Mouse (Mus musculus) kidney, adult 9 months (tissue): ENCODE measurements around the gene Rbm6.

Experiments used
- DNase-seq: peaks from one replicate; pipeline ENCODE4 v3.0.0; 2022

The Rbm6 gene

GRCm38 (mm10) chr9:107873137-107873536 lies at the start of gene Rbm6:
TSS of gene Rbm6 (minus strand) at chr9:107873237.
- no peak for DNase-seq

GRCm38 (mm10) chr9:107919441-107919840 lies 46.4 kb upstream of the Rbm6 start:
- no peak for DNase-seq

- DNase-seq = no peak
Observed at GRCm38 (mm10) chr9:107918884-107919283, 45.8 kb upstream of the Rbm6 start.

GRCm38 (mm10) chr9:107917895-107918608 lies 45.0 kb upstream of the Rbm6 start:
- no peak for DNase-seq

- no peak for DNase-seq
Observed at GRCm38 (mm10) chr9:107914764-107915420, 41.9 kb upstream of the Rbm6 start.

GRCm38 (mm10) chr9:107910025-107910769 lies 37.2 kb upstream of the Rbm6 start:
- no peak for DNase-seq

- DNase-seq = no peak
Observed at GRCm38 (mm10) chr9:107908410-107909158, 35.5 kb upstream of the Rbm6 start.

- DNase-seq = no peak
Observed at GRCm38 (mm10) chr9:107907801-107908120, 34.7 kb upstream of the Rbm6 start.

GRCm38 (mm10) chr9:107906967-107907800 lies 34.1 kb upstream of the Rbm6 start:
- no peak for DNase-seq

GRCm38 (mm10) chr9:107906252-107906966 lies 33.4 kb upstream of the Rbm6 start, which contains the start of gene Mst1r:
TSS of gene Mst1r (plus strand) at chr9:107906873.
- peak; percentile 87 for DNase-seq

- peak; percentile 92 for DNase-seq
Observed at GRCm38 (mm10) chr9:107904726-107905125, 31.7 kb upstream of the Rbm6 start.

- DNase-seq = no peak
Observed at GRCm38 (mm10) chr9:107901627-107901914, 28.5 kb upstream of the Rbm6 start.

- DNase-seq = peak; percentile 74
Observed at GRCm38 (mm10) chr9:107900840-107901626, 28.0 kb upstream of the Rbm6 start.

GRCm38 (mm10) chr9:107899855-107900254 lies 26.8 kb upstream of the Rbm6 start:
- DNase-seq = no peak

- no peak for DNase-seq
Observed at GRCm38 (mm10) chr9:107898563-107898962, 25.5 kb upstream of the Rbm6 start.

- no peak for DNase-seq
Observed at GRCm38 (mm10) chr9:107891023-107891422, 18.0 kb upstream of the Rbm6 start.

GRCm38 (mm10) chr9:107890260-107890659 lies 17.2 kb upstream of the Rbm6 start:
- DNase-seq = no peak

- DNase-seq = peak; percentile 52
Observed at GRCm38 (mm10) chr9:107888267-107888850, 15.3 kb upstream of the Rbm6 start.

- peak; percentile 95 for DNase-seq
Observed at GRCm38 (mm10) chr9:107887804-107888266, 14.8 kb upstream of the Rbm6 start, which contains the start of gene Mon1a. TSS of gene Mon1a (plus strand) at chr9:107888151.

GRCm38 (mm10) chr9:107880411-107880810 lies 7.4 kb upstream of the Rbm6 start:
- no peak for DNase-seq
